Mouse (Mus musculus): Measurements from ENCODE around the gene Cfl1. TPM values are rescaled to one million over a fixed set of nuclear protein-coding genes. Genes with fewer than 3 reads are reported as not detected.
A peak's percentile ranks its signal among the peaks of the same experiment; 100 is the strongest.

Gene Cfl1
- total and polyA plus RNA-seq, 3 experiments = 160 to 194 (median 169) TPM

- no peak overlapping the region for H3K9ac ChIP-seq (ENCODE audit: low read depth, low read length)
- H3K36me3 ChIP-seq (ENCODE audit: control insufficient read depth, insufficient read depth, low read length) = no peaks in the 10 kb centered on the region
- no peak overlapping the region for H3K4me3 ChIP-seq
- intact Hi-C loops (cut with DNase I) = no loop called here
- no peak for DNase-seq
- 68% methylated on average over 6 of the region's 6 CpGs for WGBS
- TF ChIP-seq CTCF (IDR thresholded peaks at IDR 0.05) (no peak), POLR2A (IDR thresholded peaks at IDR 0.05; ENCODE audit: insufficient read depth, low read depth, low read length) (no peak), EP300 (IDR thresholded peaks at IDR 0.05; ENCODE audit: insufficient read depth, low read depth, low read length) (no peak)
- no peaks in the 10 kb centered on the region for H3K79me2 ChIP-seq (replicated peaks; ENCODE audit: control insufficient read depth, insufficient read depth, low read length)
- no peak overlapping the region for H3K27ac ChIP-seq
- peaks cover 3% of the 10 kb centered on the region for H3K4me1 ChIP-seq (ENCODE audit: control insufficient read depth, insufficient read depth, low read length)
- no peaks in the 10 kb centered on the region for H3K27me3 ChIP-seq (ENCODE audit: control insufficient read depth, insufficient read depth, low read length)
These were observed 23.2 kb upstream of the Cfl1 start for GRCm38 (mm10) chr19:5466916-5467500.

GRCm38 (mm10) chr19:5468374-5468773, 21.9 kb upstream of the Cfl1 start, which contains the start of gene Ctsw:
Ctsw (minus strand) TSS chr19:5468507.
- Histone ChIP-seq H3K27me3 (ENCODE audit: control insufficient read depth, insufficient read depth, low read length) (no peaks in the 10 kb centered on the region), H3K36me3 (ENCODE audit: control insufficient read depth, insufficient read depth, low read length) (no peaks in the 10 kb centered on the region), H3K4me1 (ENCODE audit: control insufficient read depth, insufficient read depth, low read length) (peaks cover 3% of the 10 kb centered on the region), H3K4me3 (no peak within 1 kb of the TSS), H3K9ac (ENCODE audit: low read depth, low read length) (no peak within 1 kb of the TSS), H3K79me2 (replicated peaks; ENCODE audit: control insufficient read depth, insufficient read depth, low read length) (no peaks in the 10 kb centered on the region), H3K27ac (no peak within 1 kb of the TSS)
- intact Hi-C loops (cut with DNase I) = no loop called here
- no peak for TF ChIP-seq CTCF (IDR thresholded peaks at IDR 0.05)
- no peak for TF ChIP-seq EP300 (IDR thresholded peaks at IDR 0.05; ENCODE audit: insufficient read depth, low read depth, low read length)
- WGBS = 42% methylated on average over 5 of the region's 5 CpGs
- peak in 1 of 2 experiments; percentile 19 for DNase-seq

DNA sequence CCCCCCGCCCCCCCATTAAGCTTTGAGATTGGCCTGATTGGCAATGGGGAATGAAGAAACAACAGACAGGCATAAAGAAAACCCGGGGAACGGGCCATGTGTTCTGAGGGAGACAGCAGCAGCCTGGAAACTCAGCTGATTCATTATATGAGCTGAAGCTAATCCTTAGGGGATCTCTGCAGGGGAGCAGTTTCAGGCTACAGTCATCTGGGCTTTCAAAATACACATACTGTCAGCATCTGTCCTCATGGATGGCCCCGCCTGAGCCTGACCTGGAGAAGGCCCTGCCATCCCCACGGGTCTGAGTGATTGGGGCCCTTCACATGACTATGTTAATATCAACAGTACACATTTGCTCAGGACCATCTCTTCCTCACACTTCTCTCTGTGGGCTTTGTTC, 18.4 kb upstream of the Cfl1 start:
- no peak overlapping the region for H3K27ac ChIP-seq
- intact Hi-C loops (cut with DNase I) = no loop called here
- no peaks in the 10 kb centered on the region for H3K27me3 ChIP-seq (ENCODE audit: control insufficient read depth, insufficient read depth, low read length)
- no peaks in the 10 kb centered on the region for H3K36me3 ChIP-seq (ENCODE audit: control insufficient read depth, insufficient read depth, low read length)
- H3K79me2 ChIP-seq (replicated peaks; ENCODE audit: control insufficient read depth, insufficient read depth, low read length) = no peaks in the 10 kb centered on the region
- TF ChIP-seq POLR2A (IDR thresholded peaks at IDR 0.05; ENCODE audit: insufficient read depth, low read depth, low read length) (no peak), EP300 (IDR thresholded peaks at IDR 0.05; ENCODE audit: insufficient read depth, low read depth, low read length) (no peak), CTCF (IDR thresholded peaks at IDR 0.05) (no peak)
- H3K4me3 ChIP-seq = no peak overlapping the region
- no peak overlapping the region for H3K9ac ChIP-seq (ENCODE audit: low read depth, low read length)
- no peaks in the 10 kb centered on the region for H3K4me1 ChIP-seq (ENCODE audit: control insufficient read depth, insufficient read depth, low read length)
- WGBS = 49% methylated on average over 5 of the region's 5 CpGs
- DNase-seq = no peak

DNA sequence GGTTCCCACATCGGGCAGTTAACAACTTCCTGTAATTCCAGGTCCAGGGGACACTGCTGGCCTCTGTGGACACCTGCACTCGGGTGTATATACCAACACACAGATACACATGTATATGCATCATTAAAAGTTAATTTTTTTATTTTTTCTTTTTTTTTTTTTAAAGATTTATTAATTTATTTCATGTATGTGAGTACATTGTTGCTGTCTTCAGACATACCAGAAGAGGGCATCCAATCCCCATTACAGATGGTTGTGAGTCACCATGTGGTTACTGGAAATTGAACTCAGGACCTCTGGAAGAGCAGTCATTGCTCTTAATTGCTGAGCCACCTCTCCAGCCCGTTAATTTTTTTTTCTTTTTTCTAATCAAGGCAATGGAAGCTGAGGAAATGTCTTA, 17.4 kb upstream of the Cfl1 start:
- DNase-seq = no peak

DNA sequence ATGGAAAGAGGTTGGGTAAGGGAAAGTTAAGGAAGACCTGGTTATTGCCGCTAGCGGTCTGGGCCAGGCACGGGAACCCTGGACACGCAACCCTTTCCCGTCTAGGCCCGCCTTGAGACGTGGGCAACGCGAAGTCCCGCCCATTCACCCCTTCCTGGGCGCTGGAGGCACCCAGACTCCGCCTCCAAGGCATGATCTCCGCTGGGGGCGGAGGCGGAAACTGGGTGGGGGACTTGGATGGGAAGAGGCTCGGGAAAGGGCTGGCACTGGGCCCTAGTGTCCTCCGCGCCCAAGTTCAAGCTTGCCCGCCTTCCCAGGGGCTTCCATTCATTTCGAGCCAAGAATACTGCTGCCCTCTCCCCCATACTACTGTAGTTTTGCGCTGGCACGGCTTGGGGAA, 16.5 kb upstream of the Cfl1 start, which contains the start of gene Efemp2:
Gene Efemp2, plus strand, starts transcription at position 235 of the 400 bp plus-strand sequence.
- H3K27me3 ChIP-seq (ENCODE audit: control insufficient read depth, insufficient read depth, low read length) = no peaks in the 10 kb centered on the region
- H3K4me3 ChIP-seq = peak within 1 kb of the TSS; percentile 57
- H3K79me2 ChIP-seq (replicated peaks; ENCODE audit: control insufficient read depth, insufficient read depth, low read length) = no peaks in the 10 kb centered on the region
- H3K27ac ChIP-seq = peak within 1 kb of the TSS; percentile 76
- no peaks in the 10 kb centered on the region for H3K36me3 ChIP-seq (ENCODE audit: control insufficient read depth, insufficient read depth, low read length)
- intact Hi-C loops (cut with DNase I) = loop anchor here (1.0 kb wide), 1 partner anchor 14 kb away; no protein-coding TSS in a partner anchor
- WGBS = 2% methylated on average over 22 of the region's 22 CpGs
- no peak for TF ChIP-seq EP300 (IDR thresholded peaks at IDR 0.05; ENCODE audit: insufficient read depth, low read depth, low read length)
- peak; percentile 65 for TF ChIP-seq POLR2A (IDR thresholded peaks at IDR 0.05; ENCODE audit: insufficient read depth, low read depth, low read length)
- peak within 1 kb of the TSS; percentile 77 for H3K9ac ChIP-seq (ENCODE audit: low read depth, low read length)
- DNase-seq = peak; percentile 89 to 90
- no peaks in the 10 kb centered on the region for H3K4me1 ChIP-seq (ENCODE audit: control insufficient read depth, insufficient read depth, low read length)

More for the DNA sequence above, 17.4 kb upstream of the Cfl1 start:
- H3K79me2 ChIP-seq (replicated peaks; ENCODE audit: control insufficient read depth, insufficient read depth, low read length) = no peaks in the 10 kb centered on the region
- no peaks in the 10 kb centered on the region for H3K4me1 ChIP-seq (ENCODE audit: control insufficient read depth, insufficient read depth, low read length)
- H3K27me3 ChIP-seq (ENCODE audit: control insufficient read depth, insufficient read depth, low read length) = no peaks in the 10 kb centered on the region
- intact Hi-C loops (cut with DNase I) = loop anchor here (1.0 kb wide), 1 partner anchor 14 kb away; no protein-coding TSS in a partner anchor
- H3K9ac ChIP-seq (ENCODE audit: low read depth, low read length) = no peak overlapping the region
- TF ChIP-seq EP300 (IDR thresholded peaks at IDR 0.05; ENCODE audit: insufficient read depth, low read depth, low read length) = no peak
- TF ChIP-seq CTCF (IDR thresholded peaks at IDR 0.05) = peak; percentile 56
- no peak for TF ChIP-seq POLR2A (IDR thresholded peaks at IDR 0.05; ENCODE audit: insufficient read depth, low read depth, low read length)
- whole genome bisulfite sequencing = 77% methylated on average over 3 of the region's 3 CpGs
- no peak overlapping the region for H3K4me3 ChIP-seq
- no peak overlapping the region for H3K27ac ChIP-seq
- H3K36me3 ChIP-seq (ENCODE audit: control insufficient read depth, insufficient read depth, low read length) = no peaks in the 10 kb centered on the region

DNA sequence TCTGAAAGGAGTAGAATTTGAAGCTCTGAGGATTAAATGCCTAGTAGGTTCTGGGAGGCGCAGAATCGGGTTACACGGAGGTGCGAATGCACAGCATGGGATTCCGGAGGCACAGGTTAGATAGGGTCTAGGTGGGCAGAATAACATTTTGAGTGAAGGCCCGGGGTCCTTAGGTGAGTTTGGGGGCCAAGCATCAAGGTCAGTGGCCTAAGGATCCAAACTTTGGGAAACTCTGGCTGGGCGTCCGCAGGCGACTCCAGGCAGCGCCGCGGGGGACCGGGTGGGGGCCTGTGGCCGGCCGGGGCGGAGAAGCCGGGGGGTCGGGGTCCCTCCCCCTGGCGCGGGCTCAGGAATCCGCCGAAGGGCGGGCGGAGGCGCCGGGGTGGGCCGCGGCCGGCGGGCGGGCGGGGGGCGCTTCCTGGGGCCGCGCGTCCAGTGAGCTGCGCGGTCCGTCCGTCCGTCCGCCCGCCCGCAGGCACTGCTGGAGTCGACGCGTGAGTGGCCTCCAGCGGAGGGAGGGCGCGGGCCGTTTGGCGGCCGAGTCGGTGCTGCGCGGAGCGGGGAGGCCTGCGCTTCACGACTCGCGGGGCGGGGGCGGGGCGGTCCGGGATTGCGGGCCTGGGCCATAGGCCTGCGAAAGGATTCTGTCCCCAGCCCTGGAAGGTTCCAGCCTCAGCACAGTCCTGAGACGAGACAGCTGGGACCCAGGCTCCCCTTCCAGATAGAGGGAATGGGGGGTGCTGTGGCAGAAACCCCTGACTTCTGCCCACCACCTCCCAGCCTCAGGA, 15.8 kb upstream of the Cfl1 start:
- Histone ChIP-seq H3K79me2 (replicated peaks; ENCODE audit: control insufficient read depth, insufficient read depth, low read length) (no peaks in the 10 kb centered on the region), H3K4me1 (ENCODE audit: control insufficient read depth, insufficient read depth, low read length) (no peaks in the 10 kb centered on the region), H3K9ac (ENCODE audit: low read depth, low read length) (peak overlapping the region; percentile 77), H3K27ac (peak overlapping the region; percentile 76), H3K4me3 (peak overlapping the region; percentile 57), H3K27me3 (ENCODE audit: control insufficient read depth, insufficient read depth, low read length) (no peaks in the 10 kb centered on the region), H3K36me3 (ENCODE audit: control insufficient read depth, insufficient read depth, low read length) (no peaks in the 10 kb centered on the region)
- intact Hi-C loops (cut with DNase I) = no loop called here
- TF ChIP-seq EP300 (IDR thresholded peaks at IDR 0.05; ENCODE audit: insufficient read depth, low read depth, low read length) = no peak
- TF ChIP-seq CTCF (IDR thresholded peaks at IDR 0.05) = no peak
- TF ChIP-seq POLR2A (IDR thresholded peaks at IDR 0.05; ENCODE audit: insufficient read depth, low read depth, low read length) = no peak
- WGBS = under 1% methylated on average over 62 of the region's 68 CpGs
- DNase-seq = peak; percentile 69 to 73

Measured in heart, adult 2 months (tissue).